Mouse (Mus musculus) hindbrain, embryonic 10.5 days (tissue): ENCODE data around the gene Tk2. TPM values are rescaled to one million over a fixed set of nuclear protein-coding genes. Genes with fewer than 3 reads are reported as not detected.
A peak's percentile ranks its signal among the peaks of the same experiment; 100 is the strongest.

ENCODE experiments used
- DNase-seq: peaks from one replicate; pipeline ENCODE4 v3.0.0-alpha.2; 2017; ENCODE audit warnings: low spot score
- H3K27ac ChIP-seq: fragments of 300-500 bp; sonication (generic); 2 replicates; pipeline ENCODE4 v1.5.1; 2016; ENCODE audit warnings: mild to moderate bottlenecking, moderate library complexity
- H3K27me3 ChIP-seq: fragments of 300-500 bp; sonication (generic); 2 replicates; pipeline ENCODE4 v1.6.1; 2016; ENCODE audit warnings: mild to moderate bottlenecking; ENCODE audit not compliant: poor library complexity, insufficient read depth, severe bottlenecking
- H3K36me3 ChIP-seq: fragments of 300-500 bp; sonication (generic); 2 replicates; pipeline ENCODE4 v1.6.1; 2016; ENCODE audit warnings: mild to moderate bottlenecking, moderate library complexity
- H3K4me1 ChIP-seq: fragments of 300-500 bp; sonication (generic); replicated peaks from 2 replicates; pipeline ENCODE4 v1.6.1; 2016; ENCODE audit warnings: mild to moderate bottlenecking
- H3K4me3 ChIP-seq: fragments of 300-500 bp; sonication (generic); 2 replicates; pipeline ENCODE4 v1.5.1; 2016; ENCODE audit warnings: mild to moderate bottlenecking, moderate library complexity
- H3K9me3 ChIP-seq: fragments of 300-500 bp; sonication (generic); 2 replicates; pipeline ENCODE4 v1.6.1; 2016; ENCODE audit warnings: mild to moderate bottlenecking, moderate library complexity
- WGBS: fragments of 180-500 bp; shearing (Covaris S2); methylation state at CpG from one replicate; pipeline ENCODE4 v1.1.7; 2016; 5-methylcytosine and 5-hydroxymethylcytosine counted together
- polyA plus RNA-seq: library from polyadenylated mRNA; unstranded; fragments of >200 nt; fragmentation: Nextera tagmentation; extraction: Ambion mirVana; gene quantifications from 2 replicates; pipeline ENCODE4 v1.2.1, GENCODE M21; 2016

Tk2 gene
- polyA plus RNA-seq, 1 experiment from 2014 or later = 31.7 TPM

DNA sequence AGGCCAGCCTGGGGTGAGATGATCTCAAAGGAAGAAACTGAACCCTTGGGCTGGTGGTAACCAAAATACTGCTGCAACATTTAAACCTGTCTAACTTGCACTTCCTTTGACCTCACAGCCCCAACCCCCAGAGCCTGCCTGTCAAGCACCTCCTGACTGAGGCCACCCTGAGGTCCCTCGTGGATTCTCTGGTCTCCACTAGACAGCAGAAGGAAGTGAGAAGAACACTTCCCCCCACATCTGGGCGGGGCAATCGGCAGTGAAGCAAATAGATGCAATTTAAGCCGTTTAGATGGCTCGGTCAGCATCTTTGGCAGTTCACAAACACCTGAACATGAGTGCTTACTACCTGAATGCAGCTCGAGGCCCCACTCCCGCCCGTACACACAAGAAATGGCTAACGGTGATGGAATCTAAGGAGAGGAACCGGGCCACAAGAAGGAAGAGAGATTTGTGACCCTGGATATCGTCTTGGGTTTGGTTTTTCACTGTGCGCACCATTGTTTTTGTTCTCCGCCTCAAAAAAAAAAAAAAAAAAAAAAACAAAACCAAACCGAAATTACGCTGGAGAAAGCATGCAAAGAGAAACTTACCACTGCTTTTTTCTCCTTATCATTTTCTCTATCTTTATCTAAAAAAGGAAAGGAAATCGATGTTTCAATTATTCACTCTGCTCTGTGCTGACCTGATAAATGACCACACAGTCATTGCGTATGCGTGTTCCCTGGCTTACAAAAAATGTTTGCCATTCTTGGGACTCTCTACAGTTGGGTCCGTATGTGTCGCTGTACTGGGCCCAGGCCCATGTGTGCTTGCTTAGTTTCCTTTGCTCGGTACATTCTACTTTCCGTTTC is 1.1 kb downstream of the Tk2 start:
- no peaks in the 10 kb centered on the region for H3K9me3 ChIP-seq
- peak overlapping the region; percentile 90; the same call in 1 of the 2 replicates for H3K27ac ChIP-seq
- H3K4me1 ChIP-seq = peaks cover 35% of the 10 kb centered on the region
- H3K27me3 ChIP-seq = no peaks in the 10 kb centered on the region
- H3K4me3 ChIP-seq = peak overlapping the region; percentile 91
- 73% methylated on average over 22 of the region's 22 CpGs for WGBS
- DNase-seq = no peak
- peaks cover 20% of the 10 kb centered on the region for H3K36me3 ChIP-seq

DNA sequence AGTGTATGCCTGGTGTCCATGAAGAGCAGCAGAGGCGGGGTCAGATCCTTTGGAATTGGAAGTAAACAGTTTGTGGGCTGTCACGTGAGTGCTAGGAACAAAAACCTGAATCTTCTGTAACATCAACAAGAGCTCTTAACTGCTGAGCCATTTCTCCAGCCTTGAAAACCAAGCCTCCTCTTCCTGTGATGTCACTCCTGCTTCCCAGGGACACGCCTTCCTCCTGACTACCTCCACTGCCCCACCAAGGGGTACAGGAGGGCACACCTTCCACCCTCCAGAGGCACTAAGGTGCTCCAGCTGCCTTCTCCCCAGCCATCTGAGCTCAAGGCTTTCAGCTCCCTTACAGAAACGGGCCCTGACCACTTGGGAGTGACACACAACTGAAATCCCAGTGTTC is 1.7 kb downstream of the Tk2 start:
- 90% methylated on average over 4 of the region's 4 CpGs for WGBS
- peaks cover 26% of the 10 kb centered on the region for H3K36me3 ChIP-seq
- H3K9me3 ChIP-seq = no peaks in the 10 kb centered on the region
- no peaks in the 10 kb centered on the region for H3K27me3 ChIP-seq
- DNase-seq = no peak
- peaks cover 28% of the 10 kb centered on the region for H3K4me1 ChIP-seq
- no peak overlapping the region for H3K27ac ChIP-seq
- H3K4me3 ChIP-seq = no peak overlapping the region

DNA sequence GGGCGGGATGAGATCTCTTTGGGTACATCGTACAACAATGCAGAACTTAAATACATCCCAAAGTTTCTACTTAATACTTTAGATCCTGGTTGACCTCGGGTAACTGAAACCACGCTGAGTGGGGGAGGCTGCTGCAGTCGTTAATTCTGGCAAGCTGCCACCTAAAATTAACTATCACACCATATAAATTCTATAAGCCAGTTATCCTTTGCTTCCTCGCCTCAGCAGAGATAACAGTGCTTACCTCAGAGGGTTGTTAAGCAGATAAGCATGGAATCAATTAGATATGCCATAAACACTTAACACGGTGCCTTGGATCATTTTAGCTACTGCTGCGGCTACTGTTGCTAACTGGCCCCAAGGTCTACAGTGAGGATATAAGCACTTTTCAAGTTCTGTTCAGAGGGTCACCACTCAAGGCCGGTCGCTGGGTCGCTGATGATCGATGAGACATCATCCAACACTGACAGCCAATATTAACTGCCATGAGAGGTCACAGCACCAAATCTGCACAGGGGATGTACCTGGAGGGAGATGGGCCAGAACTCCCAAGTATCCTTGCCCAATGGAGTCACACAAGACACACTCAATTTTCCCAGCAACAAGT is 6.2 kb downstream of the Tk2 start:
- peaks cover 6% of the 10 kb centered on the region for H3K4me1 ChIP-seq
- 89% methylated on average over 12 of the region's 12 CpGs for WGBS
- no peak overlapping the region for H3K27ac ChIP-seq
- DNase-seq = no peak
- H3K27me3 ChIP-seq = no peaks in the 10 kb centered on the region
- H3K9me3 ChIP-seq = no peaks in the 10 kb centered on the region
- peaks cover 71% of the 10 kb centered on the region for H3K36me3 ChIP-seq
- H3K4me3 ChIP-seq = no peak overlapping the region

DNA sequence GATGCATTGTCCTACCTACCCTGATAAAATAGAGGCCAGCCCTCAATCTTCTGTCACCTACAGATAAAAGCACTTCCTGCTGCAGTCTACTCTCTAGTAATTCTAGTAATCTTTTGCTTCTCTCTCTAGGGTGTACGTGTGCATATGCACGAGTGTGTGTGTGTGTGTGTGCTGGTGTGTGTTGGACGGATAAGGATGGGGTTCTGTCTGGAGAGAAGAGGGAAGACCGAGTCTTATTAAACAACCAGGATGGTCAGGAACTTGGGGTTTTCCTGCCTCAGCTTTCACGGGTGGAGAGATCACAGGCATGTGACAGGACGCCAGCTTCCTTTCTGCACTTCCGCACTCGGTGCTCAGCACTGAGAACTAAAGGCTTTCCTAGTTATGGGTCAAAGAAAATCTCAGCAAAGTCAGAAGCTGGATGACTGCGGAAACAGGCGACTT is 8.9 kb downstream of the Tk2 start:
- H3K27me3 ChIP-seq = no peaks in the 10 kb centered on the region
- 89% methylated on average over 10 of the region's 10 CpGs for WGBS
- no peak for DNase-seq
- no peak overlapping the region for H3K4me3 ChIP-seq
- no peaks in the 10 kb centered on the region for H3K4me1 ChIP-seq
- peaks cover 91% of the 10 kb centered on the region for H3K36me3 ChIP-seq
- no peak overlapping the region for H3K27ac ChIP-seq
- no peaks in the 10 kb centered on the region for H3K9me3 ChIP-seq

DNA sequence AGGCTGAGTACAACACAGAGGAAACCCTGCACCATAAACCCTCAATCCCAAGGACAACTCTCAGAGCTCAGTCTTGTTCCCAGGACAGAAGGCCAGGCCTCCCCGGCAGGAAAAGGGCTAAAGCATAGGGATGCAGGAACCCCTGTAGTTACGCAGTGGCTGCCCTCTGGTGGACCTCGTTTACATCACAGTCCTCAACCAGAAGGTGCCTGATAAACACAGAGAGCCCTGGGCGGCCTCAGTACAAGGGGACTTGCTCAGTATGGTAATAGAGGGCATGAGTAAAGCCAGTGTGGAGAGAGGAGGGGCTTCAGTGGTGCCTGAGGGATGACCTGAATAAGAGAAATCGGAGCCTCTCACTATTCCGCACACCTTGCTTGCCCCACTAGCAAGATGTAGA is 13.8 kb downstream of the Tk2 start:
- H3K27me3 ChIP-seq = no peaks in the 10 kb centered on the region
- H3K4me1 ChIP-seq = no peaks in the 10 kb centered on the region
- H3K9me3 ChIP-seq = no peaks in the 10 kb centered on the region
- 43% methylated on average over 6 of the region's 6 CpGs for WGBS
- no peak overlapping the region for H3K27ac ChIP-seq
- H3K4me3 ChIP-seq = no peak overlapping the region
- peak; percentile 17 for DNase-seq
- peaks cover 98% of the 10 kb centered on the region for H3K36me3 ChIP-seq

GRCm38 (mm10) chr8:104232919-104233318 is 15.4 kb downstream of the Tk2 start:
- 94% methylated on average over 5 of the region's 5 CpGs for WGBS
- no peaks in the 10 kb centered on the region for H3K4me1 ChIP-seq
- peaks cover 97% of the 10 kb centered on the region for H3K36me3 ChIP-seq
- DNase-seq = no peak
- H3K27ac ChIP-seq = no peak overlapping the region
- H3K9me3 ChIP-seq = no peaks in the 10 kb centered on the region
- no peak overlapping the region for H3K4me3 ChIP-seq
- no peaks in the 10 kb centered on the region for H3K27me3 ChIP-seq

DNA sequence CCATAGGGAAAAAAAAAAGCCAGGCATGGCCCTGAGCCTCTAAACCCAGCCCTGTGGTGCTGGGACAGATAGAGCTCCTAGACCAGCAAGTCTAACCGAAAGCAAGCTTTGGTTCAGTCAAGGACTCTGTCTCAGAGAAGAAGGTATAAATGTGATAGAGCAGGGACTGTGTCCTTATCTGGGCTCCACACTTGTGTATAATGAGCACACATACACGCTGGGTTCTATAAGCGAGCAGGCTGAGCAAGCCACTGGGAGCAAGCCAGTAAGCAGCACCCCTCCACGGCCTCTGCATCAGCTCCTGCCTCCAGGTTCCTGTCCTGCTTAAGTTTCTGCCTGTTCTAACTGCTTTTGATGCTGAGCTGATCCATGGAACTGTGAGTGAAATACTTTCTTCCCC is 16.3 kb downstream of the Tk2 start:
- DNase-seq = no peak
- H3K9me3 ChIP-seq = no peaks in the 10 kb centered on the region
- no peak overlapping the region for H3K27ac ChIP-seq
- 92% methylated on average over 4 of the region's 4 CpGs for WGBS
- no peaks in the 10 kb centered on the region for H3K4me1 ChIP-seq
- no peak overlapping the region for H3K4me3 ChIP-seq
- peaks cover 97% of the 10 kb centered on the region for H3K36me3 ChIP-seq
- no peaks in the 10 kb centered on the region for H3K27me3 ChIP-seq

DNA sequence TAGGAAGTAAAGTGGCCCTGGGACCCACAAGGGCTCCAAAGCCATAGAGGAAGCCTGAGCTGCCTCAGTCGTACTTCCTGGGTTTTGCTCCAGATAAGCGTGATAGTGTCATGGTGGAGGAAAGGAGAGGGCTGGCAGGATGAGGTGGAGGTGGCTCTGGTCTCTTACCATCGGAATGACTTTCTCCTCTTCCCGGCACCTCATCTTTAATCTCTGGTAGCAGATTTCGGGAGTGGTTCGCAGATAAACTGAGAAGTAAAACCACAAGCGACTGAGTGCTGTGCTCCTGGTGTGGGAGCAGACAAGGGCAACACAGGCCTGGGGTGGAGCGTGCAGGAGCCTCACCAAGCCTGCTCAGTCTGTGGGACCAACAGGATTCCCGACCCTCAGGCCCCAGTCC is 18.0 kb downstream of the Tk2 start:
- no peaks in the 10 kb centered on the region for H3K9me3 ChIP-seq
- H3K27ac ChIP-seq = no peak overlapping the region
- DNase-seq = no peak
- 86% methylated on average over 9 of the region's 9 CpGs for WGBS
- no peaks in the 10 kb centered on the region for H3K4me1 ChIP-seq
- peaks cover 99% of the 10 kb centered on the region for H3K36me3 ChIP-seq
- H3K4me3 ChIP-seq = no peak overlapping the region
- no peaks in the 10 kb centered on the region for H3K27me3 ChIP-seq

DNA sequence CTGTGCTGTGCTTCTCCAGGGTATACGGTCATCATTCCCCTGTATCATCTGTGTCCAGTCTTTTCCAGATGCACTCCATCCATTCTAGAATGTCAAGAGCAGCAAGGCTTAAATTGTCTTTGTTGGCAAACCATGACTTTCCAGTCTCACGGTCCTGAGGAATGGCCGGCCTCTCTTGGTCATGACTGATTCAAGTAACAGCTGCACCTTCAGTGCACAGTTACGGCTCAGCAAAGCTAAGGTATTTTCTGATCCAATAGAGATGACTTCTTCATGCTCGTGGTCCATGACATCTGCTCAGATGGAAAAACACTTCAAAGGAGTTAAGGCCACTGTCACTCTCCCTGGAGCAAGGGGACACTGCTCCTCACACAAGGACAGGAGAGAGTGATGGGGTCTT is 21.3 kb downstream of the Tk2 start:
- Histone ChIP-seq H3K4me3 (no peak overlapping the region), H3K9me3 (0 out of 2 replicates have a peak, but pooled peaks cover 6% of the 10 kb centered on the region), H3K4me1 (no peaks in the 10 kb centered on the region), H3K36me3 (peaks cover 86% of the 10 kb centered on the region), H3K27me3 (no peaks in the 10 kb centered on the region), H3K27ac (no peak overlapping the region)
- 89% methylated on average over 5 of the region's 5 CpGs for WGBS
- no peak for DNase-seq

- Histone ChIP-seq H3K9me3 (0 out of 2 replicates have a peak, but pooled peaks cover 6% of the 10 kb centered on the region), H3K27ac (no peak overlapping the region), H3K4me1 (no peaks in the 10 kb centered on the region; the same call in 1 of the 2 replicates), H3K4me3 (no peak overlapping the region), H3K36me3 (peaks cover 14% of the 10 kb centered on the region), H3K27me3 (peaks cover 16% of the 10 kb centered on the region)
- 44% methylated on average over 5 of the region's 5 CpGs for WGBS
- peak; percentile 83 for DNase-seq
Measured at GRCm38 (mm10) chr8:104219806-104220205, 28.6 kb downstream of the Tk2 start.

DNA sequence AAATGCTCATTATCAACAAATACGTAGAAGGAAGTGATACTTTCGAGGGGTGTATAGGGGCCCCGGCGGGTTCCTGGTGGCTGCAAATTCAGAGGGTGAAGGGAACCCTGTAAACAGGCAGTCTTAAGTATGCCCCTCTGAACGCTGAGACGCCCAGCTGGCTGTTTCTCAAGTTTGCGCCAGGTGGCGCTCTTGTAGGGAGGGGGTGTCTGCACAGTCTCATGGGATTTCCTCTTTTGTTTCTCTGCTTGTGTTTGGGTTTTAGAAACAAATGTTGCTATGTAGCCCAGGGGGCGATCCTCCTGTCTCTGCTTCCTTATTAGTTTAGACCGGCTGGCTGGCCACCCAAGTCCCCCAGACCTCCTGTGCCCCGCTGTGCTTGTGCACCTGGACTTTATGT is 29.3 kb downstream of the Tk2 start:
- no peak overlapping the region for H3K27ac ChIP-seq
- DNase-seq = peak; percentile 46
- H3K4me3 ChIP-seq = no peak overlapping the region
- peaks cover 16% of the 10 kb centered on the region for H3K27me3 ChIP-seq
- H3K9me3 ChIP-seq = 0 out of 2 replicates have a peak, but pooled peaks cover under 1% of the 10 kb centered on the region
- H3K4me1 ChIP-seq = no peaks in the 10 kb centered on the region; the same call in 1 of the 2 replicates
- 31% methylated on average over 11 of the region's 11 CpGs for WGBS
- peaks cover 7% of the 10 kb centered on the region for H3K36me3 ChIP-seq

DNA sequence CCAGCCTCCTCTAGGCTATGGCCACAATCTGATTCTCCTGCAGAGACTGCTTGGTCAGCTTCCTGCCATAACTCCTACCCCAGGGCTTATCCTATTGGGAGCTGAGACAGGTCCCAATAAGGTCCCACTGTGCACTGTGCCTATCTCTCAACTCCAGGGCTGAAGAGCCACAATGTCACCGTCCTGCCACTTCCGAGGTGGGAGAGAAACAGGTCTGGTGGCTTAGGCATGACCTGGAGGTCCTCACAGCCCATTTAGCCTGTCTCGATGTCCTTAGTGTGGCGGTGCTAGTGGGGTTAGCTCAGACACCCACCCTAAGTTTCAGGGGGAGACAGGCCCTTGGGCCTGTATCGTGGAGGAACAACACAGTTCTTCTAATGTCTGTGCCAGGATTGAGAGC is 30.8 kb downstream of the Tk2 start:
- 98% methylated on average over 5 of the region's 5 CpGs for WGBS
- Histone ChIP-seq H3K4me3 (no peak overlapping the region), H3K27me3 (peaks cover 25% of the 10 kb centered on the region), H3K27ac (no peak overlapping the region), H3K9me3 (no peaks in the 10 kb centered on the region), H3K36me3 (no peaks in the 10 kb centered on the region), H3K4me1 (no peaks in the 10 kb centered on the region; the same call in 1 of the 2 replicates)
- DNase-seq = no peak

DNA sequence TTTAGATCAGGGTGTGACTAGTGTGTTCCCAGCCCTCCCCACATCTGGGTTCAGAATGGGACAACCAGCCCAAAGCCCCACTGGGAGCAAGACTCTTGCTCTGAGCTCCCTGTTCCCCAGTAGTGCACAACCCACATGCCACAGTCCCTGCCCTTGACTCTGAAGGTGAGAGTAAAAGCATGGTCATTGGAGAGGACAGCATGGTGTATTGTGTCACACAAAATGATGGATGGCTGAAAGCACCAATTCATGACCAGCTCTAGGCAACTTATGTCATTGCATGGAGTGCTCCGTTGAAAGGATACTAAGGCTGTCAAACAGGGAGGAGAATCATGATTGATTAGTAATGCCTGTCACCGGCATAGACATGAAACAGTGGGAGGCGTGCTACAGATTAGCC is 43.1 kb downstream of the Tk2 start:
- peaks cover 26% of the 10 kb centered on the region; the same call in 1 of the 2 replicates for H3K27me3 ChIP-seq
- WGBS = 59% methylated on average over 3 of the region's 3 CpGs
- DNase-seq = no peak
- no peaks in the 10 kb centered on the region for H3K4me1 ChIP-seq
- no peak overlapping the region for H3K27ac ChIP-seq
- no peaks in the 10 kb centered on the region for H3K36me3 ChIP-seq
- H3K4me3 ChIP-seq = no peak overlapping the region
- no peaks in the 10 kb centered on the region for H3K9me3 ChIP-seq
